Mouse (Mus musculus): ENCODE measurements around the gene Sema4b. TPM values are rescaled to one million over a fixed set of nuclear protein-coding genes. Genes with fewer than 3 reads are reported as not detected.
A peak's percentile ranks its signal among the peaks of the same experiment; 100 is the strongest.

Gene Sema4b
- 6.1 and 6.4 TPM in 2 replicates for polyA plus RNA-seq (2012; rRNA removed)
- 8.5 and 9.9 TPM in 2 replicates for polyA plus RNA-seq (2014; fragmentation: Nextera tagmentation; extraction: Ambion mirVana)

DNA sequence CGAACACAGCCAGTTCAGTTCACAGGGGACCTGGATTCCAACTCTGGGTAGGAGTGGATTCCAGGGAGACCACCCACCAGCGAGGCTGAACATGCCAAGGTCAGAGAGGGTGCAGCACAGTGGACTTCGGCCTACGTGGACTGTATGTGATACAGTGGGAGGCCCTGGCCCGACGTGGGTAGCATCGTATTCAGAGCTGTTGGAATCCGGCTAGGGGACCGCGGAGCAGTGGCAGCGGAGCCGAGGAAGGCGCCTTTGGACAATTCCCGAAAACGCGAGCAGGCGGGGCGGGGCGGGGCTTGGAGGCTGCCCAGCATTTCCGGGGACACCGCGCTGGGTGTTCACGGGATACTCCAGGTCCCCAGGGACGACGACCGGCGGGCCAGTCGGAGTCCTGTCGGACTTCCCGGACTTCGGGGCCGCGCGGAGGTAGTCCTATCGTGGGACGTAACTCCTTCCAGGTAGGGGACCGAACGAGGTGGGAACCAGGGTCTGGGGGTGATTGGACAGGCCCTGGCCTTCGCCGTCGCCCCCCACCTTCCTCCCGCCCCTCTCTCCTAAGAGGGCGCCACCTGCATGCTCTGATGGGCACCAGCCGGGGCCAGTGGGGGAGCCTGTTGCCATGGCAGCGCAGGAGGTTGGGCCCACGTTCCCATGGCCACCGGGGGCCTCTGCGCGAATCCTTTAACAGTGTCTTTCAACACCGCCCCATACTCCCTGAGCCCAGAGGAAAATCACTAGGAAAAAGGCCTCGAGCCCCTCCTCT is at the start of gene Sema4b:
Gene Sema4b, plus strand, starts transcription at position 311 of the 766 bp plus-strand sequence.
- TF ChIP-seq EP300 (IDR thresholded peaks at IDR 0.05; ENCODE audit: low read depth) (no peak), CTCF (IDR thresholded peaks at IDR 0.05; ENCODE audit: low read depth) (peak; percentile 48; the same call in 1 of the 2 replicates)
- Histone ChIP-seq H3K27me3 (ENCODE audit: control insufficient read depth, insufficient read depth, low read length) (no peaks in the 10 kb centered on the region), H3K36me3 (replicated peaks; ENCODE audit: control insufficient read depth, insufficient read depth, low read depth) (no peaks in the 10 kb centered on the region), H3K4me3 (ENCODE audit: insufficient read depth in 1 of 2, low read depth in 2 of 2, low read length in 2 of 2) (peak within 1 kb of the TSS; percentile 65 to 71), H3K9ac (replicated peaks) (peak within 1 kb of the TSS; percentile 65), H3K4me2 (ENCODE audit: low read depth) (peak within 1 kb of the TSS; percentile 71), H3K4me1 (replicated peaks; ENCODE audit: control insufficient read depth in 2 of 2, insufficient read depth in 2 of 2, low read length in 1 of 2) (peaks cover 30 to 38% of the 10 kb centered on the region in 2 experiments), H3K27ac (peak within 1 kb of the TSS; percentile 68), H3K9me3 (ENCODE audit: control insufficient read depth, low read length) (no peaks in the 10 kb centered on the region)
- peak; percentile 73 for ATAC-seq (ENCODE audit: insufficient read depth)
- no peak for DNase-seq (ENCODE audit: low read depth in 3 of 3, low spot score in 3 of 3)
- 4% methylated on average over 51 of the region's 51 CpGs for WGBS (ENCODE audit: insufficient replicate concordance)

- H3K9ac ChIP-seq (replicated peaks) = no peak overlapping the region
- no peaks in the 10 kb centered on the region for H3K9me3 ChIP-seq (ENCODE audit: control insufficient read depth, low read length)
- no peak overlapping the region for H3K27ac ChIP-seq
- no peak for ATAC-seq (ENCODE audit: insufficient read depth)
- no peak overlapping the region for H3K4me3 ChIP-seq (ENCODE audit: insufficient read depth in 1 of 2, low read depth in 2 of 2, low read length in 2 of 2)
- no peak for TF ChIP-seq EP300 (IDR thresholded peaks at IDR 0.05; ENCODE audit: low read depth)
- no peak for TF ChIP-seq CTCF (IDR thresholded peaks at IDR 0.05; ENCODE audit: low read depth)
- no peaks in the 10 kb centered on the region for H3K27me3 ChIP-seq (ENCODE audit: control insufficient read depth, insufficient read depth, low read length)
- WGBS (ENCODE audit: insufficient replicate concordance) = 55% methylated on average over 1 of the region's 1 CpGs
- H3K4me1 ChIP-seq (replicated peaks; ENCODE audit: control insufficient read depth in 2 of 2, insufficient read depth in 2 of 2, low read length in 1 of 2) = peaks cover 1 to 16% of the 10 kb centered on the region in 2 experiments
- H3K4me2 ChIP-seq (ENCODE audit: low read depth) = no peak overlapping the region
- no peaks in the 10 kb centered on the region for H3K36me3 ChIP-seq (replicated peaks; ENCODE audit: control insufficient read depth, insufficient read depth, low read depth)
- no peak for DNase-seq (ENCODE audit: low read depth in 3 of 3, low spot score in 3 of 3)
These were observed 48.3 kb upstream of the Sema4b start for GRCm38 (mm10) chr7:80138375-80138774.

- TF ChIP-seq EP300 (IDR thresholded peaks at IDR 0.05; ENCODE audit: low read depth) = no peak
- TF ChIP-seq CTCF (IDR thresholded peaks at IDR 0.05; ENCODE audit: low read depth) = peak; percentile 91
- no peak overlapping the region for H3K4me2 ChIP-seq (ENCODE audit: low read depth)
- peak in 1 of 3 experiments; percentile 56 for DNase-seq (ENCODE audit: low read depth in 3 of 3, low spot score in 3 of 3)
- WGBS (ENCODE audit: insufficient replicate concordance) = 20% methylated on average over 9 of the region's 9 CpGs
- H3K9me3 ChIP-seq (ENCODE audit: control insufficient read depth, low read length) = no peaks in the 10 kb centered on the region
- H3K4me1 ChIP-seq (replicated peaks; ENCODE audit: control insufficient read depth in 2 of 2, insufficient read depth in 2 of 2, low read length in 1 of 2) = peaks cover 24 to 32% of the 10 kb centered on the region in 2 experiments
- peak; percentile 60 for ATAC-seq (ENCODE audit: insufficient read depth)
- H3K27me3 ChIP-seq (ENCODE audit: control insufficient read depth, insufficient read depth, low read length) = no peaks in the 10 kb centered on the region
- no peaks in the 10 kb centered on the region for H3K36me3 ChIP-seq (replicated peaks; ENCODE audit: control insufficient read depth, insufficient read depth, low read depth)
- no peak overlapping the region for H3K9ac ChIP-seq (replicated peaks)
- no peak overlapping the region for H3K27ac ChIP-seq
- no peak overlapping the region for H3K4me3 ChIP-seq (ENCODE audit: insufficient read depth in 1 of 2, low read depth in 2 of 2, low read length in 2 of 2)
These were observed 45.8 kb upstream of the Sema4b start for GRCm38 (mm10) chr7:80140815-80141214.

DNA sequence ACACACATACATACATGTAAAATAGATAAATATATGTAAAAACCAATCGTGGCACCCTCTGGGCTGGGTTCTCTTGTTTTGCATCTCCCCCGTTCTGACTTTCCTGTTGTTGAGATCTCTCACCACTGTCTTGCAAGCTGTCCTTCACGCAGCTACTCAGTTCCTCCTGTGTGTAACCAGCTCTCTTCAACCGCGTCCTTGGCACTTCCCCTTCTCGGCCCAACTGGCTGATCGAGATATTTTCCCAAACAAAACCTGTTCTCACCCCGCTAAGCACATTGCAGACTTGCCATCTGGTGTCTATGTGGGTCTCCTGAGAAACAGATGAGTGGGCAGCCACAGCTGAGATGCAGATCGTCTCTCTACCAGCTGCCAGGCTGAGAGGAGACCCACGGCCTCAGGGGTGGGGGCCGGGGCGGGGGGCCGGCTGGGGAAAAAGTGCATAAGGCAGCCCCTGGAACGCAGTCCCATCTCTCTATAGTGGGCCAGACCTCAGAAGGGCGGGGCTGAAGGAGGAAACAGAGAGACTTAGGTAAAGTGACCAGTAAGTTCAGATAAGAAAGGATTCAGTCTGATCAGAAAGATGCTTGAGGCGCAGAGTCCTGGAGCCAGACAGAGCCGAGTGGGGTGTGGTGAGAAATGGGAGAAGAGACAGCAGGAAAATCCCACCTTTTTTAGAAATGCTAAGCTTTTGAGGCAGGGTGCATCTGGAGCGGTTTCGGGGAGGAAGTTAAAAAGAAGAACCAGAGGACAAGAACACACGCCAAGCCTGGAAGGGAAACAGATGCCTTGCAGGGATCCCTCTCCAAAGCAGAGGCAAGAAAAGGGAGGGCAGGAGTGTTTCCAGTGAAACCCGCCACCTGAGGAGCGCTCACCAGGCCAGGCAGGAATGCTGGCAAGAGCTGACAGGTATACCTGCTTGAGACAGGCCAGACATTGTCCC is 43.0 kb upstream of the Sema4b start:
- WGBS (ENCODE audit: insufficient replicate concordance) = 12% methylated on average over 22 of the region's 22 CpGs
- no peak for DNase-seq (ENCODE audit: low read depth in 3 of 3, low spot score in 3 of 3)
- Histone ChIP-seq H3K27ac (peak overlapping the region; percentile 55), H3K4me2 (ENCODE audit: low read depth) (peak overlapping the region; percentile 37), H3K9ac (replicated peaks) (peak overlapping the region; percentile 2; the same call in 1 of the 2 replicates), H3K4me3 (ENCODE audit: insufficient read depth in 1 of 2, low read depth in 2 of 2, low read length in 2 of 2) (no peak overlapping the region), H3K4me1 (replicated peaks; ENCODE audit: control insufficient read depth in 2 of 2, insufficient read depth in 2 of 2, low read length in 1 of 2) (peaks cover 42 to 53% of the 10 kb centered on the region in 2 experiments), H3K9me3 (ENCODE audit: control insufficient read depth, low read length) (no peaks in the 10 kb centered on the region), H3K36me3 (replicated peaks; ENCODE audit: control insufficient read depth, insufficient read depth, low read depth) (no peaks in the 10 kb centered on the region), H3K27me3 (ENCODE audit: control insufficient read depth, insufficient read depth, low read length) (no peaks in the 10 kb centered on the region)
- ATAC-seq (ENCODE audit: insufficient read depth) = no peak
- TF ChIP-seq EP300 (IDR thresholded peaks at IDR 0.05; ENCODE audit: low read depth) (no peak), CTCF (IDR thresholded peaks at IDR 0.05; ENCODE audit: low read depth) (no peak)

All from liver, embryonic 14.5 days (tissue).